Mouse (Mus musculus) heart, adult 2 months (tissue): ENCODE measurements at regions not wholly inside any gene's neighbourhood (a gene's known extent, or its start where the extent isn't known, plus 50 kb on each side); places are given as distances from the start of the nearest gene placed in this dataset.

Experiments
- CTCF ChIP-seq: fragments of 200-600 bp; IDR thresholded peaks from 2 replicates; pipeline ENCODE4 v1.8.1; 2022; ENCODE audit warnings: antibody characterized with exemption, mild to moderate bottlenecking, moderate library complexity
- EP300 ChIP-seq: fragments of 200-500 bp; IDR thresholded peaks from 2 replicates; pipeline ENCODE4 v1.6.1; 2011; ENCODE audit warnings: low read depth, low read length, control low read depth; ENCODE audit not compliant: insufficient read depth

GRCm38 (mm10) chr17:44432524-44433295 is 244.3 kb downstream of the Clic5 start:
- TF ChIP-seq CTCF: no peak
- no peak for TF ChIP-seq EP300
